Mouse (Mus musculus) erythroblast, embryonic 14.5 days (primary cell): ENCODE data around the gene Prkd3.

Experiments used
- GATA1 ChIP-seq: IDR thresholded peaks from 2 replicates; pipeline ENCODE4 v1.6.1; 2012; ENCODE audit warnings: low read length, inconsistent platforms, mixed read lengths
- TAL1 ChIP-seq: IDR thresholded peaks from 3 replicates; pipeline ENCODE4 v1.6.1; 2012; ENCODE audit warnings: low read length, inconsistent platforms, mixed read lengths

DNA sequence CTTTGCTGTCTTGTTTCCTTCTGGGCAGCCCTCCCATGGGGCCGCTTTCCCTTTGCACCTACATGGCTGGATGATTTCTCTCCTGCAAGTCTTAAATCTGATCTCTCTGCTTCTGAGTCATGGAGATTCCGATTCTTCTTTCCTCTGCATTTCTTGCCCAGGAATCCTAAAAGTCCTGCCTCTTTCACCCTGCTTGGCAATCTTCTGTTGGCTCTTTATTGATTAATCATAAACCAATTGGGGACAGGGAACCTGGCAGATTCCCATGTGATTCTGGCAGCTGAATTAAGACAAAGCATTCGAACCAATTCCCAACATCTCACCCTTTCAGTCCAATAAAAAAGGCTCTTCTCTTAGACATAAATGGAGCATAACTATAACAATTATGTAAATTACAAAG is 8.6 kb upstream of the Prkd3 start:
- TF ChIP-seq TAL1 (no peak), GATA1 (no peak)
